Mouse (Mus musculus) MEL (cell line): ENCODE measurements at regions not wholly inside any gene's neighbourhood (a gene's known extent, or its start where the extent isn't known, plus 50 kb on each side); places are given as distances from the start of the nearest gene placed in this dataset.

ENCODE experiments used
- DNase-seq: peaks from one replicate; pipeline ENCODE4 v3.0.0; 2011; ENCODE audit warnings: low read depth, low spot score
- H3K27ac ChIP-seq: 2 replicates; pipeline ENCODE4 v1.5.1; 2012; ENCODE audit warnings: low read depth, mild to moderate bottlenecking, control low read depth, low read length, moderate library complexity; ENCODE audit not compliant: control insufficient read depth
- H3K27me3 ChIP-seq, 2 experiments: fragments of 150-350 bp in 1 of 2; sonication (generic) in 1 of 2; 2 replicates each; pipeline ENCODE4 v1.6.1; 2012; ENCODE audit warnings: low read length in 2 of 2, mild to moderate bottlenecking in 2 of 2, improper control_type of control experiment in 1 of 2, moderate library complexity in 1 of 2; ENCODE audit not compliant: insufficient read depth in 2 of 2, control insufficient read depth in 1 of 2
- H3K36me3 ChIP-seq, 2 experiments: 2 replicates each; pipeline ENCODE4 v1.6.1; 2012 to 2014; ENCODE audit warnings: low read length in 2 of 2, improper control_type of control experiment in 1 of 2, inconsistent platforms in 1 of 2, mild to moderate bottlenecking in 1 of 2; ENCODE audit not compliant: insufficient read depth in 2 of 2, control insufficient read depth in 1 of 2
- H3K4me1 ChIP-seq, 2 experiments: fragments of 150-350 bp in 1 of 2; sonication (generic) in 1 of 2; 2 replicates each; pipeline ENCODE4 v1.6.1; 2012; ENCODE audit warnings: low read length in 2 of 2, improper control_type of control experiment in 1 of 2, mild to moderate bottlenecking in 1 of 2; ENCODE audit not compliant: insufficient read depth in 2 of 2, control insufficient read depth in 1 of 2
- H3K4me3 ChIP-seq, 2 experiments: fragments of 150-350 bp in 1 of 2; sonication (generic) in 1 of 2; 2 replicates each; pipeline ENCODE4 v1.5.1; 2012; ENCODE audit warnings: low read depth in 2 of 2, low read length in 2 of 2, mild to moderate bottlenecking in 2 of 2, moderate library complexity in 2 of 2, control low read depth in 1 of 2, improper control_type of control experiment in 1 of 2; ENCODE audit not compliant: control insufficient read depth in 1 of 2, insufficient read depth in 1 of 2
- H3K79me2 ChIP-seq: 2 replicates; pipeline ENCODE4 v1.6.1; 2012; ENCODE audit warnings: mild to moderate bottlenecking, low read length, moderate library complexity; ENCODE audit not compliant: control insufficient read depth, poor library complexity, insufficient read depth
- H3K9ac ChIP-seq: 2 replicates; pipeline ENCODE4 v1.6.1; 2012; ENCODE audit warnings: low read depth, mild to moderate bottlenecking, control low read depth, low read length, moderate library complexity; ENCODE audit not compliant: control insufficient read depth, poor library complexity, severe bottlenecking
- H3K9me3 ChIP-seq: fragments of 150-350 bp; sonication (generic); replicated peaks from 2 replicates; pipeline ENCODE4 v1.6.1; 2012; ENCODE audit warnings: mild to moderate bottlenecking, low read length, improper control_type of control experiment, moderate library complexity; ENCODE audit not compliant: insufficient read depth
- BHLHE40 ChIP-seq: IDR thresholded peaks from 2 replicates; pipeline ENCODE4 v1.6.1; 2012; ENCODE audit warnings: low read depth, mild to moderate bottlenecking, inconsistent platforms, low read length, improper control_type of control experiment, borderline replicate concordance
- E2F4 ChIP-seq: IDR thresholded peaks from 2 replicates; pipeline ENCODE4 v1.6.1; 2011; ENCODE audit warnings: low read depth, low read length, improper control_type of control experiment, borderline replicate concordance
- EP300 ChIP-seq, 2 experiments: IDR thresholded peaks; 2 replicates each; pipeline ENCODE4 v1.6.1; 2011; ENCODE audit warnings: improper control_type of control experiment in 2 of 2, low read length in 2 of 2, low read depth in 1 of 2, mild to moderate bottlenecking in 1 of 2
- ETS1 ChIP-seq: IDR thresholded peaks from 2 replicates; pipeline ENCODE4 v1.6.1; 2012; ENCODE audit warnings: low read depth, mild to moderate bottlenecking, inconsistent platforms, low read length, improper control_type of control experiment, moderate library complexity
- GABPA ChIP-seq: IDR thresholded peaks from 2 replicates; pipeline ENCODE4 v1.6.1; 2012; ENCODE audit warnings: low read depth, mild to moderate bottlenecking, inconsistent platforms, low read length, improper control_type of control experiment, moderate library complexity
- JUND ChIP-seq: IDR thresholded peaks from 2 replicates; pipeline ENCODE4 v1.6.1; 2011; ENCODE audit warnings: low read depth, mild to moderate bottlenecking, improper control_type of control experiment, low read length
- KAT2A ChIP-seq: conservative IDR thresholded peaks from 2 replicates; pipeline ENCODE4 v1.6.1; 2012; ENCODE audit warnings: low read depth, low read length, improper control_type of control experiment, inconsistent platforms
- MAFK ChIP-seq: IDR thresholded peaks from 2 replicates; pipeline ENCODE4 v1.6.1; 2011; ENCODE audit warnings: low read depth, mild to moderate bottlenecking, low read length, improper control_type of control experiment, borderline replicate concordance
- MAX ChIP-seq: IDR thresholded peaks from 2 replicates; pipeline ENCODE4 v1.6.1; 2011; ENCODE audit warnings: low read length, improper control_type of control experiment
- MXI1 ChIP-seq: IDR thresholded peaks from 2 replicates; pipeline ENCODE4 v1.6.1; 2011; ENCODE audit warnings: mild to moderate bottlenecking, low read depth, low read length, improper control_type of control experiment
- MYB ChIP-seq: IDR thresholded peaks from 2 replicates; pipeline ENCODE4 v1.6.1; 2011; ENCODE audit warnings: mild to moderate bottlenecking, low read depth, low read length, improper control_type of control experiment
- NRF1 ChIP-seq: IDR thresholded peaks from 2 replicates; pipeline ENCODE4 v1.6.1; 2014; ENCODE audit warnings: low read depth, mild to moderate bottlenecking, inconsistent platforms, low read length, improper control_type of control experiment, moderate library complexity; ENCODE audit not compliant: poor library complexity, insufficient read depth, severe bottlenecking
- POLR2A ChIP-seq, 2 experiments: IDR thresholded peaks; 2 replicates each; pipeline ENCODE4 v1.6.1; 2011 to 2012; ENCODE audit warnings: low read length in 2 of 2, mild to moderate bottlenecking in 2 of 2, control low read depth in 1 of 2, improper control_type of control experiment in 1 of 2, low read depth in 1 of 2, moderate library complexity in 1 of 2; ENCODE audit not compliant: control insufficient read depth in 1 of 2, insufficient read depth in 1 of 2, poor library complexity in 1 of 2
- POLR2AphosphoS5 ChIP-seq: IDR thresholded peaks from 2 replicates; pipeline ENCODE4 v1.6.1; 2012; ENCODE audit warnings: low read depth, borderline replicate concordance, mild to moderate bottlenecking, inconsistent platforms, low read length, moderate library complexity, mixed read lengths
- TBP ChIP-seq: IDR thresholded peaks from 2 replicates; pipeline ENCODE4 v1.8.0; 2011; ENCODE audit warnings: low read depth, low read length, improper control_type of control experiment
- USF1 ChIP-seq: IDR thresholded peaks from 2 replicates; pipeline ENCODE4 v1.6.1; 2014; ENCODE audit warnings: low read depth, mild to moderate bottlenecking, inconsistent platforms, low read length, improper control_type of control experiment, moderate library complexity
- USF2 ChIP-seq, 2 experiments: IDR thresholded peaks; 2 replicates each; pipeline ENCODE4 v1.6.1; 2011 to 2012; ENCODE audit warnings: improper control_type of control experiment in 2 of 2, low read length in 2 of 2, borderline replicate concordance in 1 of 2, inconsistent platforms in 1 of 2, low read depth in 1 of 2, mild to moderate bottlenecking in 1 of 2; ENCODE audit not compliant: insufficient read depth in 1 of 2
- ZC3H11A ChIP-seq: IDR thresholded peaks from 2 replicates; pipeline ENCODE4 v1.6.1; 2012; ENCODE audit warnings: low read depth, mild to moderate bottlenecking, inconsistent platforms, low read length, improper control_type of control experiment
- ZKSCAN1 ChIP-seq: IDR thresholded peaks from 2 replicates; pipeline ENCODE4 v1.6.1; 2012; ENCODE audit warnings: low read depth, mild to moderate bottlenecking, inconsistent platforms, low read length, improper control_type of control experiment, moderate library complexity

GRCm38 (mm10) chr16:93287520-93287919 lies 316.3 kb downstream of the Setd4 start:
- TF ChIP-seq POLR2A (IDR thresholded peaks at IDR 0.05; ENCODE audit: control insufficient read depth in 1 of 2, insufficient read depth in 1 of 2, low read depth in 1 of 2, low read length in 2 of 2, poor library complexity in 1 of 2) (no peak), TBP (no peak), E2F4 (no peak), GABPA (no peak), JUND (no peak), MAX (no peak), USF2 (IDR thresholded peaks at IDR 0.05; ENCODE audit: borderline replicate concordance in 1 of 2, insufficient read depth in 1 of 2, low read depth in 1 of 2, low read length in 2 of 2) (no peak), BHLHE40 (no peak)
- Histone ChIP-seq H3K9ac (no peak overlapping the region), H3K4me3 (no peak overlapping the region), H3K4me1 (0 out of 4 replicates have a peak, but pooled peaks cover 0 to 3% of the 10 kb centered on the region in 2 experiments), H3K36me3 (no peaks in the 10 kb centered on the region), H3K9me3 (no peaks in the 10 kb centered on the region), H3K27ac (no peak overlapping the region), H3K79me2 (no peaks in the 10 kb centered on the region), H3K27me3 (no peaks in the 10 kb centered on the region)
- DNase-seq: no peak

DNA sequence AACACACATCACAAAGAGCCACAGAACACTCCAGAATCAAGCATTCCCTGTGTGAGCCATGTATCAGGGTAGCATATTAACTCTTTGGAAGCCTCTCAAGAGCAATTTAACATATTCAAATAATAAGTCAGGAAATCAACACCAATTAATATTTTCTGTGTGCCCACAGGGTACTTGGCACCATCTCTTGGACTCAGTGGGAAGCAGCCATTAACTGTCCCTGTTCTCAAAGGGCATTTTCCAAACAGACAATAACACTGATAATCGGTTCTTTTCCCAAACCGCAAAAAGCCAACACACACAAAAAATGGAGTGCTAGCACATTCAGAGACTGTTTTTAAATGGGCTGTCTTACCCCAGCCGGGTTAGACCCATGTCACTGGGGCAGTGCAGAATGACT lies 317.0 kb downstream of the Setd4 start:
- no peak overlapping the region for H3K4me3 ChIP-seq
- H3K79me2 ChIP-seq: no peaks in the 10 kb centered on the region
- TF ChIP-seq POLR2AphosphoS5: no peak
- TF ChIP-seq EP300 (IDR thresholded peaks at IDR 0.05; ENCODE audit: low read depth in 1 of 2, low read length in 2 of 2): no peak
- TF ChIP-seq TBP: no peak
- no peak for TF ChIP-seq USF1
- TF ChIP-seq ZC3H11A: no peak
- TF ChIP-seq USF2 (IDR thresholded peaks at IDR 0.05; ENCODE audit: borderline replicate concordance in 1 of 2, insufficient read depth in 1 of 2, low read depth in 1 of 2, low read length in 2 of 2): no peak
- TF ChIP-seq MYB: no peak
- TF ChIP-seq POLR2A (IDR thresholded peaks at IDR 0.05; ENCODE audit: control insufficient read depth in 1 of 2, insufficient read depth in 1 of 2, low read depth in 1 of 2, low read length in 2 of 2, poor library complexity in 1 of 2): no peak
- no peak for TF ChIP-seq KAT2A
- TF ChIP-seq ZKSCAN1: no peak
- no peak for TF ChIP-seq ETS1
- no peak for TF ChIP-seq MAFK
- no peak for TF ChIP-seq NRF1
- TF ChIP-seq MXI1: no peak
- no peak for DNase-seq
- no peaks in the 10 kb centered on the region for H3K9me3 ChIP-seq
- H3K9ac ChIP-seq: no peak overlapping the region
- H3K27ac ChIP-seq: no peak overlapping the region
- H3K27me3 ChIP-seq: no peaks in the 10 kb centered on the region
- 0 out of 4 replicates have a peak, but pooled peaks cover 0 to 3% of the 10 kb centered on the region in 2 experiments for H3K4me1 ChIP-seq
- no peaks in the 10 kb centered on the region for H3K36me3 ChIP-seq
